Mouse (Mus musculus) testis, adult 10 weeks (tissue): Measurements from ENCODE around the gene Snrnp48. TPM values are rescaled to one million over a fixed set of nuclear protein-coding genes. Genes with fewer than 3 reads are reported as not detected.

ENCODE experiments used
- polyA plus RNA-seq: library from polyadenylated mRNA; stranded (reverse); fragments of 350-450 nt; fragmentation: Illumina TruSeq; extraction: RNeasy Lipid Tissue Mini Kit (QIAGEN cat#74804); gene quantifications from one replicate; pipeline ENCODE4 v1.2.3, GENCODE M21; 2014; ENCODE audit warnings: low read depth, low replicate concordance

The Snrnp48 gene
- 24.7 TPM for polyA plus RNA-seq

DNA sequence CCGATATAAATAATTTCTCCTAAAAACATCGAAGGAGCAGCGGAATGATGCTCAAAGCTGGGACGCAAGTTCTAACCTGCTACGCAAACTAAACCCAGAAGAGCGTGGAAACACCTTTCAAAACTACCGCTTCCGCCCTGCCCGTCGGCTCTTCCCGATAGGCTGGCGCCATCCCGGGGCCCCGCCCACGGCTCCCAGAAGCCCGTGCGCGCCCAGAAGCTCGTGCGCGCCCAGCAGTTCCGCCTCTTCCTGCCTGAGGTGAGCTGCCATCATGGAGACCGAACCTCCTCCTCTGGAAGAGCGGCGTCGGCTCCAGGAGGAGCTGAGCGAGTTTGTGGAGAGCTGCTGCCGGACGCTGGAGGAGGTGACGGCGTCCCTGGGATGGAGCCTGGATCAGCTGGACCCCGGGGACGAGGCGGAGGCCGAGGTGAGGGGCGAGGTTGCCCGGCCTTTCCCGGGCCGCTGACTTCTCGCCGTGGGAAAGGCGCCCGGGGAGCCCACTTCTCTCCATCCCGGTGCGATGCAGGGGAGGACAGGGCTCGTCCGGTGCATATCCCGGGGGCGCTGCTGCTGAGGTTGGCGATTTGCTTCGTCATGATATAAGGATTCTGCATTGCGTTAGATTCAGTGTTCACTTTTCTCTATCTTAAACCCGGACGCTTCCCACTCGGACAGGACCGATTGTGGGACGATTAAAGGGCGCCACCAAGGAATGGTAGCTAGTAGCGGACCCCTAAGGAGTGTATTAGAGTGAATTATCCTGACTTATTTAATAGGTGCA is at the start of gene Snrnp48:
Snrnp48 (plus strand) TSS at position 237 of the 781 bp plus-strand sequence.

Other genes starting within 250 kb of the Snrnp48 start
- gene Ssr1, start 210.7 kb upstream of the Snrnp48 start, polyA plus RNA-seq: 197 TPM
- gene Riok1, start 167.9 kb upstream of the Snrnp48 start, polyA plus RNA-seq: 44.2 TPM
- 507 TPM for gene Cage1, start 167.9 kb upstream of the Snrnp48 start, polyA plus RNA-seq
- gene Dsp, start 53.6 kb upstream of the Snrnp48 start, polyA plus RNA-seq: 0.52 TPM
- 0.50 TPM for gene Bmp6, start 140.2 kb downstream of the Snrnp48 start, polyA plus RNA-seq